Mouse (Mus musculus) liver, embryonic 14.5 days (tissue): ENCODE measurements around the gene Klhl3. TPM values are rescaled to one million over a fixed set of nuclear protein-coding genes. Genes with fewer than 3 reads are reported as not detected.
A peak's percentile ranks its signal among the peaks of the same experiment; 100 is the strongest.

Experiments used
- ATAC-seq: fragments of 200-750 bp; cut with Nextera tagmentation; 2 replicates; pipeline ENCODE4 v1.8.0; 2017; ENCODE audit warnings: moderate number of reproducible peaks, mild to moderate bottlenecking, moderate library complexity; ENCODE audit not compliant: insufficient read depth
- DNase-seq, 3 experiments: peaks; one replicate each; pipeline ENCODE4 v3.0.0-alpha.2; 2012 to 2013; ENCODE audit warnings: low read depth in 3 of 3, low spot score in 3 of 3
- H3K27ac ChIP-seq: fragments of 300-500 bp; sonication (generic); 2 replicates; pipeline ENCODE4 v1.5.1; 2014; ENCODE audit warnings: moderate library complexity, mild to moderate bottlenecking, control low read depth, inconsistent platforms
- H3K27me3 ChIP-seq: fragments of 300-500 bp; sonication (generic); 2 replicates; pipeline ENCODE4 v1.6.1; 2014; ENCODE audit warnings: mild to moderate bottlenecking, low read length, moderate library complexity; ENCODE audit not compliant: control insufficient read depth, insufficient read depth
- H3K36me3 ChIP-seq: fragments of 300-500 bp; sonication (generic); replicated peaks from 2 replicates; pipeline ENCODE4 v1.6.1; 2014; ENCODE audit warnings: low read depth; ENCODE audit not compliant: control insufficient read depth, insufficient read depth
- H3K4me1 ChIP-seq, 2 experiments: fragments of 200-500 bp in 1 of 2; fragments of 300-500 bp in 1 of 2; sonication (generic) in 1 of 2; replicated peaks; 2 replicates each; pipeline ENCODE4 v1.6.1; 2012 to 2014; ENCODE audit warnings: antibody characterized with exemption in 1 of 2, inconsistent platforms in 1 of 2, low read length in 1 of 2; ENCODE audit not compliant: control insufficient read depth in 2 of 2, insufficient read depth in 2 of 2
- H3K4me2 ChIP-seq: fragments of 300-500 bp; sonication (generic); 2 replicates; pipeline ENCODE4 v1.6.1; 2014; ENCODE audit warnings: low read depth, mild to moderate bottlenecking, control low read depth, moderate library complexity
- H3K4me3 ChIP-seq, 2 experiments: fragments of 200-500 bp in 1 of 2; fragments of 300-500 bp in 1 of 2; sonication (generic) in 1 of 2; 2 replicates each; pipeline ENCODE4 v1.5.1; 2012 to 2014; ENCODE audit warnings: low read depth in 2 of 2, low read length in 2 of 2, mild to moderate bottlenecking in 2 of 2, control low read depth in 1 of 2, inconsistent platforms in 1 of 2, moderate library complexity in 1 of 2; ENCODE audit not compliant: insufficient read depth in 1 of 2
- H3K9ac ChIP-seq: fragments of 300-500 bp; sonication (generic); replicated peaks from 2 replicates; pipeline ENCODE4 v1.6.1; 2014; ENCODE audit warnings: mild to moderate bottlenecking, control low read depth, moderate library complexity
- H3K9me3 ChIP-seq: fragments of 300-500 bp; sonication (generic); 2 replicates; pipeline ENCODE4 v1.6.1; 2016; ENCODE audit warnings: low read length, mixed read lengths; ENCODE audit not compliant: control insufficient read depth
- CTCF ChIP-seq: IDR thresholded peaks from 2 replicates; pipeline ENCODE4 v1.5.1; 2016; ENCODE audit warnings: antibody characterized with exemption, low read depth, control low read depth
- EP300 ChIP-seq: IDR thresholded peaks from 2 replicates; pipeline ENCODE4 v1.6.1; 2016; ENCODE audit warnings: antibody characterized with exemption, low read depth
- WGBS: fragments of 180-500 bp; shearing (Covaris S2); extraction: QIAGEN DNeasy Blood & Tissue Kit; methylation state at CpG from one replicate; pipeline ENCODE4 v1.1.7; 2014; ENCODE audit not compliant: insufficient replicate concordance; 5-methylcytosine and 5-hydroxymethylcytosine counted together
- polyA plus RNA-seq, 2 experiments: library from polyadenylated mRNA; depleted of rRNA in 1 of 2; stranded (reverse) in 1 of 2; unstranded in 1 of 2; fragments of >200 nt; fragmentation: Nextera tagmentation in 1 of 2; extraction: Ambion mirVana in 1 of 2; gene quantifications; 2 replicates each; pipeline versions ENCODE4 v1.2.1 to v1.2.3; 2012 to 2014

The Klhl3 gene
- polyA plus RNA-seq, 2 experiments: 0.42 to 0.51 TPM

- H3K4me1 ChIP-seq: peaks cover 0 to 5% of the 10 kb centered on the region in 2 experiments; a peak in 2 of 4 replicates
- no peak for ATAC-seq
- no peak overlapping the region for H3K27ac ChIP-seq
- DNase-seq: no peak
- H3K4me2 ChIP-seq: no peak overlapping the region
- no peak overlapping the region for H3K4me3 ChIP-seq
- H3K27me3 ChIP-seq: no peaks in the 10 kb centered on the region
- H3K9me3 ChIP-seq: no peaks in the 10 kb centered on the region
- H3K9ac ChIP-seq: no peak overlapping the region
- TF ChIP-seq EP300 (no peak), CTCF (no peak)
- 51% methylated on average over 11 of the region's 11 CpGs for WGBS
- H3K36me3 ChIP-seq: no peaks in the 10 kb centered on the region
Measured at GRCm38 (mm10) chr13:57982904-57983303, 130.5 kb downstream of the Klhl3 start.

DNA sequence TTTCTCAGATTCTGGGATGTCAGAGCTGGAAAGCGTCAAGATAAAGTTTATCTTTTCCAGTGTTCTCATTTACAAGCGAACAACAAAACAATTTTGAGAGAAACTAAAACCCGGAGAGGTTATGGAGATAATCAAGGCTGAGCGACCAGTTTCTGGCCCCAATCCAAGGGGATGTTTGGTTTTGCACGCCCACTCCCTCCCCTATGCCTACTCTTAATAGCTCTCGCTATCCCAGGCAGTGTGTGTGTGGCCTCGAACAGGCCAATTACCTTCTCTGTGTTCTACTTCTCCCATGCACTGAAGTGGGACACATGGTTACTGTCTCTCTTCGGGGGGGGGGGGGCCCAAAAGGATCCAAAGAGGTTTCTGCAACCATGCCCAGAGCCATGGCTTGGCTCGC, 132.7 kb downstream of the Klhl3 start:
- DNase-seq: no peak
- peaks cover 0 to 5% of the 10 kb centered on the region in 2 experiments; a peak in 2 of 4 replicates for H3K4me1 ChIP-seq
- H3K9ac ChIP-seq: no peak overlapping the region
- no peak for ATAC-seq
- WGBS: 47% methylated on average over 9 of the region's 9 CpGs
- TF ChIP-seq CTCF: no peak
- no peak for TF ChIP-seq EP300
- H3K27me3 ChIP-seq: no peaks in the 10 kb centered on the region
- no peaks in the 10 kb centered on the region for H3K36me3 ChIP-seq
- no peak overlapping the region for H3K4me2 ChIP-seq
- H3K4me3 ChIP-seq: no peak overlapping the region
- H3K27ac ChIP-seq: no peak overlapping the region
- no peaks in the 10 kb centered on the region for H3K9me3 ChIP-seq

- no peak for DNase-seq
- Histone ChIP-seq H3K9me3 (no peaks in the 10 kb centered on the region), H3K4me2 (no peak overlapping the region), H3K27me3 (no peaks in the 10 kb centered on the region), H3K36me3 (no peaks in the 10 kb centered on the region), H3K27ac (no peak overlapping the region), H3K9ac (no peak overlapping the region), H3K4me3 (no peak overlapping the region), H3K4me1 (peaks cover 0 to 5% of the 10 kb centered on the region in 2 experiments; a peak in 2 of 4 replicates)
- ATAC-seq: no peak
- WGBS: 38% methylated on average over 2 of the region's 2 CpGs
- no peak for TF ChIP-seq EP300
- no peak for TF ChIP-seq CTCF
Measured at GRCm38 (mm10) chr13:57980071-57980470, 133.3 kb downstream of the Klhl3 start.

- Histone ChIP-seq H3K27ac (no peak overlapping the region), H3K9me3 (no peaks in the 10 kb centered on the region), H3K9ac (no peak overlapping the region), H3K27me3 (no peaks in the 10 kb centered on the region), H3K4me3 (no peak overlapping the region), H3K4me2 (no peak overlapping the region), H3K36me3 (no peaks in the 10 kb centered on the region), H3K4me1 (peaks cover 0 to 2% of the 10 kb centered on the region in 2 experiments; a peak in 2 of 4 replicates)
- DNase-seq (no peak), ATAC-seq (no peak)
- whole genome bisulfite sequencing: 23% methylated on average over 9 of the region's 9 CpGs
- TF ChIP-seq EP300: no peak
Measured at GRCm38 (mm10) chr13:57978931-57979330, 134.5 kb downstream of the Klhl3 start.

DNA sequence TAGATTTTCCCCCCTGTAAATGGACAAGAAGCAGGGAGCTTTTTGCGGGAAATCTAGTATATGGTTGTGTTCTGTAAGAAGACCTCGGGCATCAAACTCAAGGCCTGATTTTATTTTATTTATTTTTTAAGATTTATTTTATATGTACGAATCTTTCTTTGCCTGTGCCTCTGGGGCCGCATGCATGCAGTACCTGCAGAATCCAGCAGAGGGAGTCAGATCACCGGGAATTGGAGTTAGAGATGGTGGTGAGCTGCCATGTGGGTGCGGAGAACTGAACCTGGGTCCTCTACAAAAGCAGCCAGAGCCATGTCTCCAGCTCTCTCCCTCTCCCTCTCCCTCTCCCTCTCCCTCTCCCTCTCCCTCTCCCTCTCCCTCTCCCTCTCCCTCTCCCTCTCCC, 135.7 kb downstream of the Klhl3 start:
- DNase-seq (no peak), ATAC-seq (no peak)
- Histone ChIP-seq H3K4me1 (no peaks in the 10 kb centered on the region; a peak in 1 of 4 replicates), H3K9me3 (no peaks in the 10 kb centered on the region), H3K4me2 (no peak overlapping the region), H3K27me3 (no peaks in the 10 kb centered on the region), H3K4me3 (no peak overlapping the region), H3K36me3 (no peaks in the 10 kb centered on the region), H3K27ac (no peak overlapping the region), H3K9ac (no peak overlapping the region)
- TF ChIP-seq CTCF (peak; percentile 60), EP300 (no peak)
- 68% methylated on average over 6 of the region's 6 CpGs for WGBS
